Mouse (Mus musculus): ENCODE results near the gene Fam163b. TPM values are rescaled to one million over a fixed set of nuclear protein-coding genes. Genes with fewer than 3 reads are reported as not detected.

Fam163b gene
- polyA plus RNA-seq, 1 experiment from 2014 or later = 0.76 TPM

GRCm38 (mm10) chr2:27097776-27098175 is 44.5 kb downstream of the Fam163b start:
- H3K4me2 ChIP-seq = no peak overlapping the region
- H3K4me1 ChIP-seq = peaks cover 17% of the 10 kb centered on the region
- H3K9ac ChIP-seq = no peak overlapping the region
- 0 out of 2 replicates have a peak overlapping the region, but pooled peaks have one; percentile 15 for H3K27ac ChIP-seq
- no peaks in the 10 kb centered on the region for H3K27me3 ChIP-seq
- no peaks in the 10 kb centered on the region for H3K9me3 ChIP-seq (replicated peaks)
- peak; percentile 61; the same call in 1 of the 2 replicates for ATAC-seq
- H3K36me3 ChIP-seq (ENCODE audit: poor library complexity, severe bottlenecking) = no peaks in the 10 kb centered on the region
- no peak overlapping the region for H3K4me3 ChIP-seq
- 10% methylated on average over 6 of the region's 6 CpGs for WGBS

GRCm38 (mm10) chr2:27097241-27097656 is 45.0 kb downstream of the Fam163b start:
- Histone ChIP-seq H3K36me3 (ENCODE audit: poor library complexity, severe bottlenecking) (no peaks in the 10 kb centered on the region), H3K4me3 (no peak overlapping the region), H3K27me3 (no peaks in the 10 kb centered on the region), H3K9ac (no peak overlapping the region), H3K4me2 (no peak overlapping the region), H3K9me3 (replicated peaks) (no peaks in the 10 kb centered on the region), H3K4me1 (peaks cover 17% of the 10 kb centered on the region), H3K27ac (peak overlapping the region; percentile 10; the same call in 1 of the 2 replicates)
- 80% methylated on average over 6 of the region's 6 CpGs for whole genome bisulfite sequencing
- no peak for ATAC-seq

- no peaks in the 10 kb centered on the region for H3K36me3 ChIP-seq (ENCODE audit: poor library complexity, severe bottlenecking)
- no peaks in the 10 kb centered on the region for H3K27me3 ChIP-seq
- no peak overlapping the region for H3K4me3 ChIP-seq
- no peak overlapping the region for H3K4me2 ChIP-seq
- H3K4me1 ChIP-seq = peaks cover 17% of the 10 kb centered on the region
- no peak overlapping the region for H3K9ac ChIP-seq
- ATAC-seq = no peak
- H3K9me3 ChIP-seq (replicated peaks) = no peaks in the 10 kb centered on the region
- 86% methylated on average over 13 of the region's 13 CpGs for WGBS
- peak overlapping the region; percentile 10; the same call in 1 of the 2 replicates for H3K27ac ChIP-seq
Observed at GRCm38 (mm10) chr2:27096341-27096981, 45.8 kb downstream of the Fam163b start.

- Histone ChIP-seq H3K27me3 (no peaks in the 10 kb centered on the region), H3K4me2 (no peak overlapping the region), H3K4me1 (peaks cover 17% of the 10 kb centered on the region), H3K27ac (no peak overlapping the region), H3K36me3 (ENCODE audit: poor library complexity, severe bottlenecking) (no peaks in the 10 kb centered on the region), H3K4me3 (no peak overlapping the region), H3K9me3 (replicated peaks) (no peaks in the 10 kb centered on the region), H3K9ac (no peak overlapping the region)
- WGBS = 94% methylated on average over 7 of the region's 7 CpGs
- ATAC-seq = no peak
Observed at GRCm38 (mm10) chr2:27095178-27095577, 47.1 kb downstream of the Fam163b start.

GRCm38 (mm10) chr2:27089238-27089637 is 53.1 kb downstream of the Fam163b start:
- ATAC-seq = no peak
- H3K4me3 ChIP-seq = no peak overlapping the region
- H3K27ac ChIP-seq = no peak overlapping the region
- H3K4me1 ChIP-seq = no peaks in the 10 kb centered on the region
- no peaks in the 10 kb centered on the region for H3K36me3 ChIP-seq (ENCODE audit: poor library complexity, severe bottlenecking)
- H3K9me3 ChIP-seq (replicated peaks) = no peaks in the 10 kb centered on the region
- no peak overlapping the region for H3K9ac ChIP-seq
- H3K27me3 ChIP-seq = no peaks in the 10 kb centered on the region
- no peak overlapping the region for H3K4me2 ChIP-seq
- 79% methylated on average over 1 of the region's 1 CpGs for WGBS

GRCm38 (mm10) chr2:27088700-27089099 is 53.6 kb downstream of the Fam163b start:
- WGBS = 67% methylated on average over 5 of the region's 5 CpGs
- Histone ChIP-seq H3K27me3 (no peaks in the 10 kb centered on the region), H3K4me3 (no peak overlapping the region), H3K4me1 (no peaks in the 10 kb centered on the region), H3K36me3 (ENCODE audit: poor library complexity, severe bottlenecking) (no peaks in the 10 kb centered on the region), H3K9ac (no peak overlapping the region), H3K4me2 (no peak overlapping the region), H3K27ac (no peak overlapping the region), H3K9me3 (replicated peaks) (no peaks in the 10 kb centered on the region)
- no peak for ATAC-seq

GRCm38 (mm10) chr2:27088071-27088644 is 54.1 kb downstream of the Fam163b start:
- Histone ChIP-seq H3K4me2 (no peak overlapping the region), H3K36me3 (ENCODE audit: poor library complexity, severe bottlenecking) (no peaks in the 10 kb centered on the region), H3K9ac (no peak overlapping the region), H3K4me1 (no peaks in the 10 kb centered on the region), H3K27me3 (no peaks in the 10 kb centered on the region), H3K9me3 (replicated peaks) (no peaks in the 10 kb centered on the region), H3K27ac (no peak overlapping the region), H3K4me3 (no peak overlapping the region)
- 82% methylated on average over 18 of the region's 18 CpGs for WGBS
- no peak for ATAC-seq

GRCm38 (mm10) chr2:27087581-27087980 is 54.7 kb downstream of the Fam163b start:
- Histone ChIP-seq H3K9ac (no peak overlapping the region), H3K4me3 (no peak overlapping the region), H3K4me1 (no peaks in the 10 kb centered on the region), H3K4me2 (no peak overlapping the region), H3K27ac (no peak overlapping the region), H3K36me3 (ENCODE audit: poor library complexity, severe bottlenecking) (no peaks in the 10 kb centered on the region), H3K27me3 (no peaks in the 10 kb centered on the region), H3K9me3 (replicated peaks) (no peaks in the 10 kb centered on the region)
- no peak for ATAC-seq
- 92% methylated on average over 5 of the region's 5 CpGs for WGBS

- 84% methylated on average over 4 of the region's 4 CpGs for WGBS
- ATAC-seq = no peak
Observed at GRCm38 (mm10) chr2:27086483-27087010, 55.7 kb downstream of the Fam163b start.

GRCm38 (mm10) chr2:27085801-27086200 is 56.5 kb downstream of the Fam163b start:
- Histone ChIP-seq H3K9ac (no peak overlapping the region), H3K4me3 (no peak overlapping the region), H3K4me2 (no peak overlapping the region), H3K4me1 (no peaks in the 10 kb centered on the region), H3K9me3 (replicated peaks) (no peaks in the 10 kb centered on the region), H3K27ac (no peak overlapping the region), H3K36me3 (ENCODE audit: poor library complexity, severe bottlenecking) (no peaks in the 10 kb centered on the region), H3K27me3 (no peaks in the 10 kb centered on the region)
- WGBS = 37% methylated on average over 2 of the region's 2 CpGs
- ATAC-seq = no peak

More at GRCm38 (mm10) chr2:27086483-27087010, 55.7 kb downstream of the Fam163b start:
- no peak overlapping the region for H3K27ac ChIP-seq
- H3K36me3 ChIP-seq (ENCODE audit: poor library complexity, severe bottlenecking) = no peaks in the 10 kb centered on the region
- no peak overlapping the region for H3K4me3 ChIP-seq
- no peaks in the 10 kb centered on the region for H3K4me1 ChIP-seq
- no peaks in the 10 kb centered on the region for H3K27me3 ChIP-seq
- no peak overlapping the region for H3K9ac ChIP-seq
- H3K9me3 ChIP-seq (replicated peaks) = no peaks in the 10 kb centered on the region
- no peak overlapping the region for H3K4me2 ChIP-seq

- no peaks in the 10 kb centered on the region for H3K9me3 ChIP-seq (replicated peaks)
- H3K4me3 ChIP-seq = no peak overlapping the region
- no peaks in the 10 kb centered on the region for H3K36me3 ChIP-seq (ENCODE audit: poor library complexity, severe bottlenecking)
- H3K27me3 ChIP-seq = no peaks in the 10 kb centered on the region
- H3K4me1 ChIP-seq = peaks cover 5% of the 10 kb centered on the region
- no peak overlapping the region for H3K4me2 ChIP-seq
- H3K9ac ChIP-seq = no peak overlapping the region
- WGBS = 66% methylated on average over 8 of the region's 8 CpGs
- H3K27ac ChIP-seq = no peak overlapping the region
- ATAC-seq = no peak
Observed at GRCm38 (mm10) chr2:27084963-27085362, 57.3 kb downstream of the Fam163b start.

- no peak for ATAC-seq
- Histone ChIP-seq H3K4me2 (no peak overlapping the region), H3K4me1 (peaks cover 15% of the 10 kb centered on the region), H3K27me3 (no peaks in the 10 kb centered on the region), H3K36me3 (ENCODE audit: poor library complexity, severe bottlenecking) (no peaks in the 10 kb centered on the region), H3K9me3 (replicated peaks) (no peaks in the 10 kb centered on the region), H3K4me3 (no peak overlapping the region), H3K27ac (no peak overlapping the region), H3K9ac (no peak overlapping the region)
- WGBS = 83% methylated on average over 12 of the region's 12 CpGs
Observed at GRCm38 (mm10) chr2:27083761-27084475, 58.4 kb downstream of the Fam163b start.

All from forebrain, embryonic 13.5 days (tissue).